Mouse (Mus musculus): ENCODE results near the gene Dab2ip.

The Dab2ip gene

GRCm38 (mm10) chr2:35654795-35655194 lies 96.7 kb downstream of the Dab2ip start:
- no peak for DNase-seq (ENCODE audit: low read depth, low spot score)

GRCm38 (mm10) chr2:35655996-35656395 lies 97.9 kb downstream of the Dab2ip start:
- no peak for DNase-seq (ENCODE audit: low read depth, low spot score)

GRCm38 (mm10) chr2:35658311-35658710 lies 100.2 kb downstream of the Dab2ip start:
- DNase-seq (ENCODE audit: low read depth, low spot score): no peak

GRCm38 (mm10) chr2:35659578-35660194 lies 101.6 kb downstream of the Dab2ip start:
- DNase-seq (ENCODE audit: low read depth, low spot score): no peak

- no peak for DNase-seq (ENCODE audit: low read depth, low spot score)
These were observed 102.9 kb downstream of the Dab2ip start for GRCm38 (mm10) chr2:35660953-35661374.

- no peak for DNase-seq (ENCODE audit: low read depth, low spot score)
These were observed 103.5 kb downstream of the Dab2ip start for GRCm38 (mm10) chr2:35661454-35662000.

- DNase-seq (ENCODE audit: low read depth, low spot score): no peak
These were observed 104.0 kb downstream of the Dab2ip start for GRCm38 (mm10) chr2:35662001-35662491.

- no peak for DNase-seq (ENCODE audit: low read depth, low spot score)
These were observed 104.9 kb downstream of the Dab2ip start for GRCm38 (mm10) chr2:35662738-35663550.

- DNase-seq (ENCODE audit: low read depth, low spot score): no peak
These were observed 109.7 kb downstream of the Dab2ip start for GRCm38 (mm10) chr2:35667746-35668145.

GRCm38 (mm10) chr2:35669217-35669616 lies 111.2 kb downstream of the Dab2ip start:
- no peak for DNase-seq (ENCODE audit: low read depth, low spot score)

GRCm38 (mm10) chr2:35669748-35670147 lies 111.7 kb downstream of the Dab2ip start:
- no peak for DNase-seq (ENCODE audit: low read depth, low spot score)

- DNase-seq (ENCODE audit: low read depth, low spot score): no peak
These were observed 112.2 kb downstream of the Dab2ip start for GRCm38 (mm10) chr2:35670300-35670699.

GRCm38 (mm10) chr2:35671980-35672910 lies 114.2 kb downstream of the Dab2ip start:
- DNase-seq (ENCODE audit: low read depth, low spot score): no peak

GRCm38 (mm10) chr2:35673181-35673580 lies 115.1 kb downstream of the Dab2ip start:
- DNase-seq (ENCODE audit: low read depth, low spot score): peak; percentile 74

- no peak for DNase-seq (ENCODE audit: low read depth, low spot score)
These were observed 115.9 kb downstream of the Dab2ip start for GRCm38 (mm10) chr2:35673986-35674385.

GRCm38 (mm10) chr2:35674431-35674830 lies 116.4 kb downstream of the Dab2ip start:
- DNase-seq (ENCODE audit: low read depth, low spot score): no peak

- no peak for DNase-seq (ENCODE audit: low read depth, low spot score)
These were observed 118.1 kb downstream of the Dab2ip start for GRCm38 (mm10) chr2:35676075-35676665.

- DNase-seq (ENCODE audit: low read depth, low spot score): no peak
These were observed 119.8 kb downstream of the Dab2ip start for GRCm38 (mm10) chr2:35677855-35678254.

- no peak for DNase-seq (ENCODE audit: low read depth, low spot score)
These were observed 120.4 kb downstream of the Dab2ip start for GRCm38 (mm10) chr2:35678440-35678839.

GRCm38 (mm10) chr2:35679812-35680672 lies 122.0 kb downstream of the Dab2ip start:
- no peak for DNase-seq (ENCODE audit: low read depth, low spot score)

Data from telencephalon, adult 2 months (tissue).